Mouse (Mus musculus) embryonic stem cell, embryonic (primary cell): ENCODE results near the gene Gm8113.
"Not testable (repeated sequence)": the region's sequence is repeated elsewhere in the genome, so short reads cannot be mapped to it uniquely, and the experiment has no call there.

Source experiments
- CTCF ChIA-PET, 4 experiments: fragments of 300-600 bp in 2 of 4; fragments of 350-600 bp in 2 of 4; sonication (Branson Sonifier 250); formaldehyde crosslinking; loops; one replicate each; lab custom pipeline; 2022; ENCODE audit warnings: inconsistent platforms in 2 of 4; lab: Charles Lee
- POLR2A ChIA-PET, 4 experiments: fragments of 300-600 bp in 2 of 4; fragments of 350-600 bp in 2 of 4; sonication (Branson Sonifier 250); formaldehyde crosslinking; loops; one replicate each; lab custom pipeline; 2022; ENCODE audit warnings: antibody characterized with exemption in 4 of 4, inconsistent platforms in 1 of 4; lab: Charles Lee

Gm8113 gene

GRCm38 (mm10) chr14:43924688-43925403, at the start of gene Gm8113:
TSS of gene Gm8113 (plus strand) at chr14:43925390.
- POLR2A ChIA-PET = not testable (repeated sequence)
- CTCF ChIA-PET = interaction anchor here in 2 of 4 experiments (0.9 to 1.9 kb wide), 2 partner anchors 59 kb away, joined by 3 to 6 read pairs; no protein-coding TSS in a partner anchor

GRCm38 (mm10) chr14:43875417-43875816, 49.8 kb upstream of the Gm8113 start, which contains the start of gene Ear1:
TSS of gene Ear1 (minus strand) at chr14:43875517.
- POLR2A ChIA-PET, CTCF ChIA-PET: not testable (repeated sequence)

- POLR2A ChIA-PET, CTCF ChIA-PET: not testable (repeated sequence)
These were observed 47.4 kb upstream of the Gm8113 start for GRCm38 (mm10) chr14:43877789-43878188.

- CTCF ChIA-PET, POLR2A ChIA-PET: not testable (repeated sequence)
These were observed 45.1 kb upstream of the Gm8113 start for GRCm38 (mm10) chr14:43879966-43880545.

GRCm38 (mm10) chr14:43886235-43886634, 39.0 kb upstream of the Gm8113 start:
- CTCF ChIA-PET, POLR2A ChIA-PET: not testable (repeated sequence)

- CTCF ChIA-PET, POLR2A ChIA-PET: not testable (repeated sequence)
These were observed 33.9 kb upstream of the Gm8113 start for GRCm38 (mm10) chr14:43891288-43891687.

- POLR2A ChIA-PET, CTCF ChIA-PET: not testable (repeated sequence)
These were observed 29.8 kb upstream of the Gm8113 start for GRCm38 (mm10) chr14:43895357-43895756.

GRCm38 (mm10) chr14:43898577-43898976, 26.6 kb upstream of the Gm8113 start:
- CTCF ChIA-PET, POLR2A ChIA-PET: not testable (repeated sequence)

- POLR2A ChIA-PET, CTCF ChIA-PET: not testable (repeated sequence)
These were observed 7.0 kb upstream of the Gm8113 start for GRCm38 (mm10) chr14:43918214-43918613.

- CTCF ChIA-PET, POLR2A ChIA-PET: not testable (repeated sequence)
These were observed 1.7 kb upstream of the Gm8113 start, which contains the start of gene Ear10 for GRCm38 (mm10) chr14:43923459-43923858. TSS of gene Ear10 (minus strand) at chr14:43923559.

- POLR2A ChIA-PET = not testable (repeated sequence)
- CTCF ChIA-PET = interaction anchor here in 2 of 4 experiments (0.9 to 1.9 kb wide), 2 partner anchors 58 to 59 kb away, joined by 3 to 6 read pairs; no protein-coding TSS in a partner anchor
These were observed 287 bp downstream of the Gm8113 start for GRCm38 (mm10) chr14:43925404-43925950.

GRCm38 (mm10) chr14:43932991-43933390, 7.8 kb downstream of the Gm8113 start:
- CTCF ChIA-PET = interaction anchor here in 1 of 4 experiments (0.9 kb wide), 1 partner anchor 51 kb away, joined by 3 read pairs; no protein-coding TSS in a partner anchor
- POLR2A ChIA-PET = not testable (repeated sequence)

- CTCF ChIA-PET = interaction anchor here in 1 of 4 experiments (0.9 kb wide), 1 partner anchor 50 kb away, joined by 3 read pairs; no protein-coding TSS in a partner anchor
- POLR2A ChIA-PET = not testable (repeated sequence)
These were observed 8.2 kb downstream of the Gm8113 start for GRCm38 (mm10) chr14:43933399-43933798.

GRCm38 (mm10) chr14:43953382-43953781, 28.2 kb downstream of the Gm8113 start:
- CTCF ChIA-PET, POLR2A ChIA-PET: not testable (repeated sequence)

- CTCF ChIA-PET, POLR2A ChIA-PET: not testable (repeated sequence)
These were observed 29.9 kb downstream of the Gm8113 start for GRCm38 (mm10) chr14:43955074-43955473.

- POLR2A ChIA-PET, CTCF ChIA-PET: not testable (repeated sequence)
These were observed 31.6 kb downstream of the Gm8113 start, which contains the start of gene Ang5 for GRCm38 (mm10) chr14:43956769-43957168. TSS of gene Ang5 (plus strand) at chr14:43957069.
